Comparison of ENCODE assay signal across 8 mouse cellular contexts in genomic region chr11:69880853-69881603, GRCm38 (mm10). TPM values are rescaled to one million over a fixed set of nuclear protein-coding genes. Genes with fewer than 3 reads are reported as not detected.
A peak's percentile ranks its signal among the peaks of the same experiment; 100 is the strongest.
DNase-seq lines count a peak whose midpoint lies in the region; ATAC-seq lines count a peak whose summit lies in the region.

Kctd11 (minus strand) TSS chr11:69881406.

- H3K36me3 ChIP-seq in hindbrain, embryonic 16.5 days (ENCODE audit: control insufficient read depth, insufficient read depth, low read length) = no peaks in the 10 kb centered on the region

- H3K4me3 ChIP-seq in hindbrain, embryonic 16.5 days (ENCODE audit: low read length) = peak within 1 kb of the TSS; percentile 50

- H3K27me3 ChIP-seq in hindbrain, embryonic 16.5 days (replicated peaks; ENCODE audit: control insufficient read depth, insufficient read depth, low read length) = 0 out of 2 replicates have a peak, but pooled peaks cover 6% of the 10 kb centered on the region

- peaks cover 6% of the 10 kb centered on the region for H3K4me1 ChIP-seq in hindbrain, embryonic 16.5 days (ENCODE audit: control insufficient read depth, insufficient read depth, low read depth, low read length)

- ATAC-seq in hindbrain, embryonic 16.5 days = peak; percentile 88
- peak; percentile 56 for ATAC-seq in megakaryocyte progenitor cell, adult 5-6 weeks (replicated peaks; ENCODE audit: poor library complexity)

- peak within 1 kb of the TSS; percentile 60; the same call in 1 of the 2 replicates for H3K27ac ChIP-seq in hindbrain, embryonic 16.5 days (ENCODE audit: low read depth, low read length)

- peak within 1 kb of the TSS; percentile 84 for H3K4me2 ChIP-seq in hindbrain, embryonic 16.5 days (ENCODE audit: low read length)

- no peaks in the 10 kb centered on the region for H3K9me3 ChIP-seq in hindbrain, embryonic 16.5 days (ENCODE audit: control insufficient read depth, low read length)

- peak within 1 kb of the TSS; percentile 63 for H3K9ac ChIP-seq in hindbrain, embryonic 16.5 days (ENCODE audit: low read depth, low read length)

- peak; percentile 64 for DNase-seq in adipocyte (ENCODE audit: low spot score)
- peak; percentile 90 for DNase-seq in embryo, embryonic 10 days (ENCODE audit: low spot score)
- DNase-seq in gastrocnemius, adult 8-10 months (ENCODE audit: low spot score in 2 of 2) = peak; percentile 90 to 91
- peak; percentile 49 to 65 for DNase-seq in left cerebral cortex, adult 8-10 months (ENCODE audit: low spot score in 2 of 2)
- DNase-seq in right cerebral cortex, postnatal 10 days (ENCODE audit: low spot score in 2 of 2) = peak; percentile 76 to 77
- peak; percentile 95 for DNase-seq in urinary bladder, postnatal 14 days (ENCODE audit: low spot score)

- WGBS in hindbrain, embryonic 16.5 days = under 1% methylated on average over 46 of the region's 46 CpGs

RNA-seq across cellular contexts. Expression of gene Kctd11, which starts in this region (rescaled TPM):
- 1 to 10 TPM in 2 of 4 experiments, under 1 TPM in 2; 0.97 to 1.3 (median 1.1) TPM for total RNA-seq in gastrocnemius, adult 8-10 months (2022)
- 2.2 and 3.2 TPM in 2 replicates for polyA plus RNA-seq in hindbrain, embryonic 16.5 days (2015; fragmentation: Nextera tagmentation; extraction: Ambion mirVana)
- 1 to 10 TPM; 1.0 to 2.0 (median 1.2) TPM for total RNA-seq in left cerebral cortex, adult 8-10 months (2022)
- total RNA-seq in megakaryocyte progenitor cell, adult 5-6 weeks (2015) = 1.1 and 2.3 TPM in 2 replicates
- 0.88 and 1.9 TPM in 2 replicates for total RNA-seq in megakaryocyte progenitor cell, adult 5-6 weeks (2017)

Comparison
In these comparisons a context has a peak if more than half of its experiments do, and no peak if none do; other contexts are left out.
1. Peak in every context shown above with its lines: DNase-seq, ATAC-seq, H3K4me3 ChIP-seq and H3K27ac ChIP-seq.